Mouse (Mus musculus): ENCODE measurements around the gene 1700092M07Rik. TPM values are rescaled to one million over a fixed set of nuclear protein-coding genes. Genes with fewer than 3 reads are reported as not detected.

1700092M07Rik gene
- polyA plus RNA-seq, 2 experiments: 0.63 to 0.65 TPM

DNA sequence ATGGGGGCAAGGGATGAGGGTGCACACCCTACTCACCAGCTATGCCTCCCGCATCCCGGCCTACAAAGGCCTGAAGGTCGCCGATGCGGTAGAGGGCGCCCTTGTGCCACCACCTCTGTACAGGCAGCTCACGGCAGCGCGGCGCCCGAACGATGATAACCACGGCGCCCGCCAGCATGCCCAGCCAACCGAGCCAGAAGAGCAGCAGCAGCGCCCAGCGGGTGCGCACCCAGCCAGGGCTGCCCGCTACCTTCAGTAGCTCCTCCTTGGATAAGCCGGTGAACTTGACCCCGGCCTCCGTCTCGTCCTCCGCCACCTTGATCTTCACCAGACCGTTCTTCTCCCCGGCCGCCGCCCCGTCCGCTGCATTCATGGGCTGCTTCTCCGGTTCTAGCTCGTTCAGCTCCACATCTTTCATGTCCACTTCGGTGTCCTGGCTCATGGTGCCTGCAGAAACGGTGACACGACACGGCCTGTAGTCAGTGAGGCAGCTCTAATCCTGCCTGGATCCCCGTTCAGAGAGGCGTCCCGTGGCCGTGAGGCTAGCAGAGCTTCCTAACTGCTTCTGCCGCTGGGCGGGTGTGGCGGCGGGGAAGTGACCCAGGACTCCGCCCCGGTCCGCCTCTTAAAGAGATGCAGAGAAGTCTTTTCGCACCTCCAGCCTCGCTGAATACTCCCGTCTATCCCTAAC is 27.1 kb upstream of the 1700092M07Rik start:
- Histone ChIP-seq H3K4me2 (ENCODE audit: low read depth) (peak overlapping the region; percentile 98), H3K27ac (peak overlapping the region; percentile 99), H3K9ac (replicated peaks) (peak overlapping the region; percentile 99), H3K9me3 (ENCODE audit: control insufficient read depth, low read length) (no peaks in the 10 kb centered on the region), H3K27me3 (ENCODE audit: control insufficient read depth, insufficient read depth, low read length) (no peaks in the 10 kb centered on the region), H3K36me3 (replicated peaks; ENCODE audit: control insufficient read depth, insufficient read depth, low read depth) (peaks cover 43% of the 10 kb centered on the region), H3K4me3 (ENCODE audit: insufficient read depth in 1 of 2, low read depth in 2 of 2, low read length in 2 of 2) (peak overlapping the region; percentile 98 to 99), H3K4me1 (replicated peaks; ENCODE audit: control insufficient read depth in 2 of 2, insufficient read depth in 2 of 2, low read length in 1 of 2) (peaks cover 49 to 56% of the 10 kb centered on the region in 2 experiments)
- WGBS (ENCODE audit: insufficient replicate concordance): under 1% methylated on average over 51 of the region's 51 CpGs
- DNase-seq (ENCODE audit: low read depth in 3 of 3, low spot score in 3 of 3): peak; percentile 81 to 86 (median 85)
- peak; percentile 82 for ATAC-seq (ENCODE audit: insufficient read depth)
- peak; percentile 96 for TF ChIP-seq CTCF (IDR thresholded peaks at IDR 0.05; ENCODE audit: low read depth)
- TF ChIP-seq EP300 (IDR thresholded peaks at IDR 0.05; ENCODE audit: low read depth): peak; percentile 32

DNA sequence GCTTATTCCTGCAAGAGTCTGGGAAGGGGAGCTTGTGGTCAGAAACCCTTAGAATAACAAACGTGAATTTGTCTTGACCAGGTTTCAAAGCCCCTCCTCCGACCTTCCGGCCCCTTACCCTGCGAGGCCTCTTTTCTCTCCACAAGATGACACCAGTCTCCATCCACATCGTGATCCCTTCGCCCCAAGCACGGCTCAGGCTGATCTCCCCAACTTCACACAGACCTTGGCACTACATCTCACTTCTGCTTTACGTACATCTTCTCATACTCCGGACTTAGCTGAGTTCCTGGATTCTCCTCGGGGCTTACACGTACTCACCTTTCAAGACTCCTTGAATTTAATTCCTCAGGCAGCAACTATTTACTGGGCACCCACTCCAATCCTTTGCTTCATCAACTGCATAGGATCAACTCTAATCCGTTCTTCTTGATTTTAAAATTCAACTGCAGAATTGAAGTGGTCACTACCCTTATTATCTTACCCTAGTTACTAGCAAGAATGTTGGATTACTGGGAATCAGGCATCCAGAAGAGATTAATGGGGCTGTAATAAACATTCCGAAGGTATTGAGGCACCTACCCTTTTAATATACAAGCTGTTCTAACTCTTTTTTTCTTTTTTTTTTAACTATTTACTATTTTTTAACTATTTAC is 26.4 kb upstream of the 1700092M07Rik start:
- H3K9me3 ChIP-seq (ENCODE audit: control insufficient read depth, low read length): no peaks in the 10 kb centered on the region
- TF ChIP-seq EP300 (IDR thresholded peaks at IDR 0.05; ENCODE audit: low read depth) (no peak), CTCF (IDR thresholded peaks at IDR 0.05; ENCODE audit: low read depth) (no peak)
- WGBS (ENCODE audit: insufficient replicate concordance): 6% methylated on average over 13 of the region's 13 CpGs
- peak; percentile 14; the same call in 1 of the 2 replicates for ATAC-seq (ENCODE audit: insufficient read depth)
- H3K4me1 ChIP-seq (replicated peaks; ENCODE audit: control insufficient read depth in 2 of 2, insufficient read depth in 2 of 2, low read length in 1 of 2): peaks cover 51 to 52% of the 10 kb centered on the region in 2 experiments
- H3K4me2 ChIP-seq (ENCODE audit: low read depth): peak overlapping the region; percentile 98
- no peaks in the 10 kb centered on the region for H3K27me3 ChIP-seq (ENCODE audit: control insufficient read depth, insufficient read depth, low read length)
- H3K27ac ChIP-seq: peak overlapping the region; percentile 99
- DNase-seq (ENCODE audit: low read depth in 3 of 3, low spot score in 3 of 3): no peak
- peak overlapping the region; percentile 99 for H3K9ac ChIP-seq (replicated peaks)
- peaks cover 37% of the 10 kb centered on the region for H3K36me3 ChIP-seq (replicated peaks; ENCODE audit: control insufficient read depth, insufficient read depth, low read depth)
- peak overlapping the region; percentile 98 to 99 for H3K4me3 ChIP-seq (ENCODE audit: insufficient read depth in 1 of 2, low read depth in 2 of 2, low read length in 2 of 2)

DNA sequence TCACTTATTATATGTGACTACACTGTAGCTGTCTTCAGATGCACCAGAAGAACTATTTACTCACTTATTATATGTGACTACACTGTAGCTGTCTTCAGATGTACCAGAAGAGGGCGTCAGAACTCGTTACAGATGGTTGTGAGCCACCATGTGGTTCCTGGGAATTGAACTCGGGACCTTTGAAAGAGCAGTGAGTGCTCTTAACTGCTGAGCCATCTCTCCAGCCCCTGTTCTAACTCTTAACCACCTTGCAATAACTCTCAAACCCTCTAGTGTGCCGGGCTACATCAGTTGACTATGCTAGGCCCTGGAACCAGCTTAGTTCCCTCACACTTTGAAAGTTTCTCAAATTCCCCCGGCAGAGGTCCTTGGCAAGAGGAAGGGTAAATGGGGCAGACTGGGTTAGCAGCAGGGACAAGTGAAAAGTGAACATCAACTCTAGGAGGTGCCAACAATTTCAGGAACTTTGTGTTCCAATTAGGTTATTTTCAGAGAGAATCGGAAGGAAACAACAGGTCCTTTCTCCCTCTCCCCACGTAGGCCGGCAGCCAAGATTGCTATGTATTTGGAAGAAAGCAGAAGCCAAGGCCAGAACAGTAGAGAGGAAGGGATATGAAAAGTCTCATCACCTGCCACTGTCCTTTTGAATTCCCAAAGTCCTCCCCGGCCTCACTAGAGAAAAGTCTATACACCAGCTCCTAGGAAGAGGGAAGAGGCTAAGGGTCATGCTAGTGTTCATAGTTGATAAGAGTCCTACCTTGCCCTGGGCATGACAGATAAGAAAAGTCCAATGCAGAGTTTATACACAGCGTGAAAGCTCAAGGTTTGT is 25.7 kb upstream of the 1700092M07Rik start:
- 29% methylated on average over 10 of the region's 10 CpGs for WGBS (ENCODE audit: insufficient replicate concordance)
- Histone ChIP-seq H3K27me3 (ENCODE audit: control insufficient read depth, insufficient read depth, low read length) (no peaks in the 10 kb centered on the region), H3K4me2 (ENCODE audit: low read depth) (peak overlapping the region; percentile 98), H3K4me1 (replicated peaks; ENCODE audit: control insufficient read depth in 2 of 2, insufficient read depth in 2 of 2, low read length in 1 of 2) (peaks cover 50% of the 10 kb centered on the region in 2 experiments), H3K9me3 (ENCODE audit: control insufficient read depth, low read length) (no peaks in the 10 kb centered on the region), H3K4me3 (ENCODE audit: insufficient read depth in 1 of 2, low read depth in 2 of 2, low read length in 2 of 2) (peak overlapping the region; percentile 37 to 99), H3K27ac (peak overlapping the region; percentile 99), H3K36me3 (replicated peaks; ENCODE audit: control insufficient read depth, insufficient read depth, low read depth) (peaks cover 29% of the 10 kb centered on the region), H3K9ac (replicated peaks) (peak overlapping the region; percentile 99)
- DNase-seq (ENCODE audit: low read depth in 3 of 3, low spot score in 3 of 3) (peak; percentile 89 to 94 (median 92)), ATAC-seq (ENCODE audit: insufficient read depth) (peak; percentile 77)
- peak; percentile 97 for TF ChIP-seq EP300 (IDR thresholded peaks at IDR 0.05; ENCODE audit: low read depth)
- peak; percentile 59 for TF ChIP-seq CTCF (IDR thresholded peaks at IDR 0.05; ENCODE audit: low read depth)

DNA sequence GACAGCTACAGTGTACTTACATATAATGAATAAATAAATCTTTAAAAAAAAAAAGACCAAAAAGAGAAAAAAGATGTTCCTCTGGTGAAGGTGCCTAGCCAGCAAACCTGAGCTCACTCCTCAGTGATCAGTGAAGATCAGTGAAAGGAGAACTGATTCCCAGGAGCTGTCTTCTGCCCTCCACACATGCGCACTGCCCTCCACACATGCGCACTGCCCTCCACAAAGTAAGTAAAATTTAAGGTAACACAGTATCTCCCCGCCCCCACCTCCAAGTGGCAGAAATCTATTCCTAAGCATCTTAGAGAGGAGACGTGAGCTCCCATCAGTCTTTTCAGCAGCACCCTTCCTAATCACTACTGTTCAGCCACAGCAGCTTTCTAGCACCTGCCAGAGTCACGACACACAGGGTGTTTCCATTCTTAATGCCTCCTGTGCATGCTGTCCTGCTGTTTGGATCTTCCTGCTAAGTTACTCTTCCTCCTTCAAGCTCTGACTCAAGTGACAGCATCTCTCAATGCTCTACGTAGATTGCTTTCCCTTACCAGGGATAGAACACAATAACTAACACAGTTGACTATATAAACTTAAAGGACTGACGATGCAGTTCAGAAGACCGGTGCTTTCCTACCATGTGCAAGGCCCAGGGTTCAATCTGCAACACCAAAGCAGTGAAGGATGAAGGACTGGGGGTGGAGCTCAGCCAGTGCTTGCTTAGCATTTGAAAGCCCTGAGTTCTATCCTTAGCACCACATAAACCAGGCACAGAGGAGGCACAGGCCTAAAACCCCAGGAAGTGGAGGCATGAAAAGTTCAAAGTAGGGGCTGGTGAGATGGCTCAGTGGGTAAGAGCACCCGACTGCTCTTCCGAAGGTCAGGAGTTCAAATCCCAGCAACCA is 24.4 kb upstream of the 1700092M07Rik start:
- H3K9ac ChIP-seq (replicated peaks): peak overlapping the region; percentile 51
- peaks cover 40 to 44% of the 10 kb centered on the region in 2 experiments for H3K4me1 ChIP-seq (replicated peaks; ENCODE audit: control insufficient read depth in 2 of 2, insufficient read depth in 2 of 2, low read length in 1 of 2)
- H3K36me3 ChIP-seq (replicated peaks; ENCODE audit: control insufficient read depth, insufficient read depth, low read depth): peaks cover 17% of the 10 kb centered on the region
- no peaks in the 10 kb centered on the region for H3K27me3 ChIP-seq (ENCODE audit: control insufficient read depth, insufficient read depth, low read length)
- peak overlapping the region in 1 of 2 experiments; percentile 20; a peak in 2 of 4 replicates for H3K4me3 ChIP-seq (ENCODE audit: insufficient read depth in 1 of 2, low read depth in 2 of 2, low read length in 2 of 2)
- ATAC-seq (ENCODE audit: insufficient read depth) (peak; percentile 11; the same call in 1 of the 2 replicates), DNase-seq (ENCODE audit: low read depth in 3 of 3, low spot score in 3 of 3) (peak in 1 of 3 experiments; percentile 56)
- H3K27ac ChIP-seq: peak overlapping the region; percentile 99
- peak overlapping the region; percentile 98 for H3K4me2 ChIP-seq (ENCODE audit: low read depth)
- no peaks in the 10 kb centered on the region for H3K9me3 ChIP-seq (ENCODE audit: control insufficient read depth, low read length)
- TF ChIP-seq CTCF (IDR thresholded peaks at IDR 0.05; ENCODE audit: low read depth) (0 out of 2 replicates have a peak, but pooled peaks have one; percentile 3), EP300 (IDR thresholded peaks at IDR 0.05; ENCODE audit: low read depth) (0 out of 2 replicates have a peak, but pooled peaks have one; percentile 44)
- 66% methylated on average over 10 of the region's 10 CpGs for WGBS (ENCODE audit: insufficient replicate concordance)

All from liver, embryonic 14.5 days (tissue).